Mouse (Mus musculus) liver, embryonic 14.5 days (tissue): ENCODE measurements around the gene Tnfsf13. TPM values are rescaled to one million over a fixed set of nuclear protein-coding genes. Genes with fewer than 3 reads are reported as not detected.
A peak's percentile ranks its signal among the peaks of the same experiment; 100 is the strongest.

Experiments used
- ATAC-seq: fragments of 200-750 bp; cut with Nextera tagmentation; 2 replicates; pipeline ENCODE4 v1.8.0; 2017; ENCODE audit warnings: moderate number of reproducible peaks, mild to moderate bottlenecking, moderate library complexity; ENCODE audit not compliant: insufficient read depth
- DNase-seq, 3 experiments: peaks; one replicate each; pipeline ENCODE4 v3.0.0-alpha.2; 2012 to 2013; ENCODE audit warnings: low read depth in 3 of 3, low spot score in 3 of 3
- H3K27ac ChIP-seq: fragments of 300-500 bp; sonication (generic); 2 replicates; pipeline ENCODE4 v1.5.1; 2014; ENCODE audit warnings: moderate library complexity, mild to moderate bottlenecking, control low read depth, inconsistent platforms
- H3K27me3 ChIP-seq: fragments of 300-500 bp; sonication (generic); 2 replicates; pipeline ENCODE4 v1.6.1; 2014; ENCODE audit warnings: mild to moderate bottlenecking, low read length, moderate library complexity; ENCODE audit not compliant: control insufficient read depth, insufficient read depth
- H3K36me3 ChIP-seq: fragments of 300-500 bp; sonication (generic); replicated peaks from 2 replicates; pipeline ENCODE4 v1.6.1; 2014; ENCODE audit warnings: low read depth; ENCODE audit not compliant: control insufficient read depth, insufficient read depth
- H3K4me1 ChIP-seq, 2 experiments: fragments of 200-500 bp in 1 of 2; fragments of 300-500 bp in 1 of 2; sonication (generic) in 1 of 2; replicated peaks; 2 replicates each; pipeline ENCODE4 v1.6.1; 2012 to 2014; ENCODE audit warnings: antibody characterized with exemption in 1 of 2, inconsistent platforms in 1 of 2, low read length in 1 of 2; ENCODE audit not compliant: control insufficient read depth in 2 of 2, insufficient read depth in 2 of 2
- H3K4me2 ChIP-seq: fragments of 300-500 bp; sonication (generic); 2 replicates; pipeline ENCODE4 v1.6.1; 2014; ENCODE audit warnings: low read depth, mild to moderate bottlenecking, control low read depth, moderate library complexity
- H3K4me3 ChIP-seq, 2 experiments: fragments of 200-500 bp in 1 of 2; fragments of 300-500 bp in 1 of 2; sonication (generic) in 1 of 2; 2 replicates each; pipeline ENCODE4 v1.5.1; 2012 to 2014; ENCODE audit warnings: low read depth in 2 of 2, low read length in 2 of 2, mild to moderate bottlenecking in 2 of 2, control low read depth in 1 of 2, inconsistent platforms in 1 of 2, moderate library complexity in 1 of 2; ENCODE audit not compliant: insufficient read depth in 1 of 2
- H3K9ac ChIP-seq: fragments of 300-500 bp; sonication (generic); replicated peaks from 2 replicates; pipeline ENCODE4 v1.6.1; 2014; ENCODE audit warnings: mild to moderate bottlenecking, control low read depth, moderate library complexity
- H3K9me3 ChIP-seq: fragments of 300-500 bp; sonication (generic); 2 replicates; pipeline ENCODE4 v1.6.1; 2016; ENCODE audit warnings: low read length, mixed read lengths; ENCODE audit not compliant: control insufficient read depth
- CTCF ChIP-seq: IDR thresholded peaks from 2 replicates; pipeline ENCODE4 v1.5.1; 2016; ENCODE audit warnings: antibody characterized with exemption, low read depth, control low read depth
- EP300 ChIP-seq: IDR thresholded peaks from 2 replicates; pipeline ENCODE4 v1.6.1; 2016; ENCODE audit warnings: antibody characterized with exemption, low read depth
- WGBS: fragments of 180-500 bp; shearing (Covaris S2); extraction: QIAGEN DNeasy Blood & Tissue Kit; methylation state at CpG from one replicate; pipeline ENCODE4 v1.1.7; 2014; ENCODE audit not compliant: insufficient replicate concordance; 5-methylcytosine and 5-hydroxymethylcytosine counted together
- polyA plus RNA-seq, 2 experiments: library from polyadenylated mRNA; depleted of rRNA in 1 of 2; stranded (reverse) in 1 of 2; unstranded in 1 of 2; fragments of >200 nt; fragmentation: Nextera tagmentation in 1 of 2; extraction: Ambion mirVana in 1 of 2; gene quantifications; 2 replicates each; pipeline versions ENCODE4 v1.2.1 to v1.2.3; 2012 to 2014

The Tnfsf13 gene
- polyA plus RNA-seq, 2 experiments = 0.20 to 0.26 TPM

DNA sequence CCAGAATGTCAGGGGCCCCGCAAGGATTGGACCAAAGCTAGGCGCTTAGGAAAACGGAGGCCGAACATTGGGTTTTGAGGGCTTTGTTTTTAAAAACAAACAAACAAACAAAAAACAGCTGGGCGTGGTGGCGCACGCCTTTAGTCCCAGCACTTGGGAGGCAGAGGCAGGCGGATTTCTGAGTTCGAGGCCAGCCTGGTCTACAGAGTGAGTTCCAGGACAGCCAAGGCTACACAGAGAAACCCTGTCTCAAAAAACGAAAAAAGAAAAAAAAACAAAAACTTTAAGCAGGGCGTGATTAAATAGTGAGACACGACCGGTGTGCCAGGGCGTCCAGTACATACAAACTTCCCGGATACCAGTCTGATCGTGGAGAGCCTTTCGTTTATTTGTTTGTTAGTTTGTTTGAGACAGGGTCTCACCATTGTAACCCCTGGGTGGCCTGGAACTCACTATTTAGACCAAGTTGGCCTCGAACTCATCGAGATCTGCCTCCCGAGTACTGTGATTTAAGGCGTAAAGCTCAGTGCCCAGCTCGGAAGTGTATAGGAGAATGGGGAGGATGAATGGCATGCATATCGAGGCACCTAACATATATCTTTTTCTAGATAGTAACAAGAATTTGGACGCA is 3.3 kb downstream of the Tnfsf13 start:
- TF ChIP-seq CTCF (no peak), EP300 (no peak)
- 21% methylated on average over 24 of the region's 24 CpGs for WGBS
- H3K4me3 ChIP-seq = peak overlapping the region; percentile 73 to 82

DNA sequence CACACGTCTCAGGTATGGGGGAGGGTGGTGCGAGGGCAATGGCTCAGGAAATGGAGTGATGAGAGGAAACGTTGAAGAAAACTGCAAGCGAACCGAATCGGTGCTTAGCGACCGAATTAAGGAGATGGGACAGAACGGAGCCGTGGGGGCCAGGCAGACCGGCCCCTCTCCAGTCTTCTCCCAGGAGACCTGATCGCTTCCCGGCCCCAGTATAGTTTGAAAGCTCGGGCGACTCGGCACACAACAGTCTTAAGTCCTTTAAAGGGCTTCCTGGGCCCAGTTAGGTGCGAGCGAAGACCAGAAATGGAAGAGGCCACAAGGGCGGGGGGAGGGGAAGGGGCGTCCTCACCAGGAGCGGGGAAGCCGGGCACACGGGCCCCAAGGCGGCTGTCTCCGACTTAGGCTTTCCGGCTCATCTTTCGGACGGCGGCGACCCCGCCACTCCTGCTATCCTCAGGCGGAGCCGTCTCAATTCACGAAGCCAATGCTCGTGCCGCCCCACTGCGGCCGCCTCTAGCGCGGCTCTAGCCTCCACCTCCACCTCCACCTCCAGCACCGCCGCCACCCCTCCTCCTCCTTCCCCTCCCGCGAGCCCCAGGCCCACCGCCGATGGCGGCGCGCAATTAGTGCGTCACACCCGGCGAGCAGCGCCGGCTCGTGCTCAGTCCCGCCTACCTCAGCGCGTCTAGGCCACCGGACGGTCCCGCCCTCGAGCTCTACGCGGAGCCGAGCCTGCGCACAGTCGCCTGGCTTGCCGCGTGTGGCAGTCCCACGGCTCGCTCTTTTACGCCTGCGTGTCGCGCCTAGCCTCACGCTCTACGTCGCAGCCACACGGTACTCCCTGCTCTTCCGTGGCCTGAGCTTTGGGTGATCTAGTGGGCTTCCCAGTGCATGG is 4.0 kb downstream of the Tnfsf13 start, which contains the start of gene Senp3:
Gene Senp3 (minus strand): TSS at position 771 of the 895 bp plus-strand sequence.
- H3K9ac ChIP-seq = peak within 1 kb of the TSS; percentile 80
- H3K27ac ChIP-seq = peak within 1 kb of the TSS; percentile 88
- peaks cover 8 to 18% of the 10 kb centered on the region in 2 experiments; a peak in 3 of 4 replicates for H3K4me1 ChIP-seq
- H3K9me3 ChIP-seq = no peaks in the 10 kb centered on the region
- H3K4me3 ChIP-seq = peak within 1 kb of the TSS; percentile 73 to 82
- under 1% methylated on average over 75 of the region's 80 CpGs for WGBS
- H3K4me2 ChIP-seq = peak within 1 kb of the TSS; percentile 93
- DNase-seq = peak; percentile 86 to 88 (median 88)
- TF ChIP-seq EP300 (no peak), CTCF (0 out of 2 replicates have a peak, but pooled peaks have one; percentile 19)
- H3K27me3 ChIP-seq = no peaks in the 10 kb centered on the region
- H3K36me3 ChIP-seq = peaks cover 10% of the 10 kb centered on the region
- ATAC-seq = peak; percentile 97

More for the DNA sequence above, 3.3 kb downstream of the Tnfsf13 start:
- peak overlapping the region; percentile 80 for H3K9ac ChIP-seq
- ATAC-seq (peak; percentile 31), DNase-seq (no peak)
- peak overlapping the region; percentile 88 for H3K27ac ChIP-seq
- H3K36me3 ChIP-seq = peaks cover 7% of the 10 kb centered on the region
- H3K4me2 ChIP-seq = peak overlapping the region; percentile 93
- no peaks in the 10 kb centered on the region for H3K9me3 ChIP-seq
- H3K4me1 ChIP-seq = peaks cover 8 to 21% of the 10 kb centered on the region in 2 experiments; a peak in 3 of 4 replicates
- H3K27me3 ChIP-seq = no peaks in the 10 kb centered on the region

DNA sequence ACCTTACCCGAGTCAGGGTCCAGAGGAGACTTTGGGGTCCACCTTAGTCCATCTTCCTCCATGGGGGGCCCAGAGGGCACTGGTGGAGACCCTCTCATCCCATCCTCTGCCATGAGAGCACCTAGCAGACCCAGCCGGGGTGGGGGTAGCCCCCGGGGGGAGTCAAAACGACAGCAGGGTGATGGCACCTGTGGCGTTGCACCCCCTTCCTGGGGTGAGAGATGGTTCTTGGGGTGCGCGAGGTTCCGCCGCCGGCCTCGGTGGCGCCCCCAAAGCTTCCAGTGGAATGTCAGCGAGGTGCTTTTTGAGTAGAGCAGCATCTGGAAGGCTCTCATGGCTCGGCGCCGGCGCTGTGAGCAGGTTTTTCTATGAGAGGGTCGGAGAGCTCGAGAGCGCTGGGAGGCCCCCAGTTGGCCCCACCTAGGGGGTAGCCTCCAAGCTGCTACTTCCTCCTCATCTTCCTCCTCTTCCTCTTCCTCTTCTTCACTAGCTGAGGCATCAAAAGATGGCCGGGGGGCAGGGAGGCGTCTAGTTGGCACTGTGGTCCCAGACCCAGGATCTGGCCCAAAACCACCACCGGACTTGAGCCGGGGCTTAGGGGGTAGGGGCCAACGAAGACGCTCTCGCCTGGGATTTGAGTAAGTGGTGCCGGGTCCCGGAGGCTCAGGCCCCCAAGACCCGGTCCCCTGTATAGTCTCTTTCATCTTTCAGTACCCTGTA is 5.3 kb downstream of the Tnfsf13 start:
- 83% methylated on average over 30 of the region's 30 CpGs for WGBS
- peak overlapping the region in 1 of 2 experiments; percentile 82; a peak in 2 of 4 replicates for H3K4me3 ChIP-seq
- no peaks in the 10 kb centered on the region for H3K9me3 ChIP-seq
- no peak for DNase-seq
- peak overlapping the region; percentile 93 for H3K4me2 ChIP-seq
- H3K9ac ChIP-seq = peak overlapping the region; percentile 80
- TF ChIP-seq EP300 (no peak), CTCF (0 out of 2 replicates have a peak, but pooled peaks have one; percentile 3)
- no peak overlapping the region for H3K27ac ChIP-seq
- no peaks in the 10 kb centered on the region for H3K27me3 ChIP-seq
- peaks cover 8 to 11% of the 10 kb centered on the region in 2 experiments; a peak in 3 of 4 replicates for H3K4me1 ChIP-seq
- peaks cover 22% of the 10 kb centered on the region for H3K36me3 ChIP-seq
- ATAC-seq = no peak

DNA sequence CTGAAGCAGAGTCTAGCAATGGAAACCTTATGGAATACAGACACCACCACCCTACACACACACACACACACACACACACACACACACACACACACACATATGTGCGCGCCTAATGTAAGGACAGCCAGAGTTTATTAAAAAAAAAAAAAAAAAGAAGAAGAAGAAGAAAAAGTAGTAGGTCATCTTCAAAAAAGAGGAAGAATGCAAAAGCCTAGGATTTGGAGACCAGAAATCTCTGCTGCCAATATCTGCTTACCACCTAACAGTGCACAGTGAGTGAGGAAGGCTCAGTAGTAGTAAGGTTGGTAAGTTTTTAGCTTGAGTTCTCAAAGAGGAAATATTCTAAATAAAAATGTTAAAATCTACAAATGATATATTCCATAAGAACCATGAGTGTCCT is 6.4 kb downstream of the Tnfsf13 start:
- Histone ChIP-seq H3K27ac (no peak overlapping the region), H3K4me2 (no peak overlapping the region), H3K4me3 (no peak overlapping the region), H3K9me3 (no peaks in the 10 kb centered on the region), H3K4me1 (peaks cover 8 to 11% of the 10 kb centered on the region in 2 experiments; a peak in 3 of 4 replicates), H3K27me3 (no peaks in the 10 kb centered on the region), H3K9ac (no peak overlapping the region), H3K36me3 (peaks cover 26% of the 10 kb centered on the region)
- no peak for ATAC-seq
- TF ChIP-seq EP300 (no peak), CTCF (no peak)
- DNase-seq = no peak
- WGBS = 88% methylated on average over 2 of the region's 2 CpGs
